Mouse (Mus musculus): ENCODE measurements at regions not wholly inside any gene's neighbourhood (a gene's known extent, or its start where the extent isn't known, plus 50 kb on each side); places are given as distances from the start of the nearest gene placed in this dataset.

GRCm38 (mm10) chr2:78427659-78428336 is 440.1 kb upstream of the Ube2e3 start:
- DNase-seq (ENCODE audit: extremely low read depth, low read depth, low spot score) = no peak

GRCm38 (mm10) chr2:78418561-78419338 is 449.2 kb upstream of the Ube2e3 start:
- no peak for DNase-seq (ENCODE audit: extremely low read depth, low read depth, low spot score)

- no peak for DNase-seq (ENCODE audit: extremely low read depth, low read depth, low spot score)
Measured at GRCm38 (mm10) chr2:78416574-78417109, 451.3 kb upstream of the Ube2e3 start.

GRCm38 (mm10) chr2:78412985-78413384 is 454.9 kb upstream of the Ube2e3 start:
- no peak for DNase-seq (ENCODE audit: extremely low read depth, low read depth, low spot score)

- no peak for DNase-seq (ENCODE audit: extremely low read depth, low read depth, low spot score)
Measured at GRCm38 (mm10) chr2:78403890-78404289, 457.7 kb upstream of the Cwc22 start.

- DNase-seq (ENCODE audit: extremely low read depth, low read depth, low spot score) = peak; percentile 28
Measured at GRCm38 (mm10) chr2:78399236-78399635, 453.1 kb upstream of the Cwc22 start.

- no peak for DNase-seq (ENCODE audit: extremely low read depth, low read depth, low spot score)
Measured at GRCm38 (mm10) chr2:78396924-78397323, 450.7 kb upstream of the Cwc22 start.

- DNase-seq (ENCODE audit: extremely low read depth, low read depth, low spot score) = no peak
Measured at GRCm38 (mm10) chr2:78393090-78393489, 446.9 kb upstream of the Cwc22 start.

GRCm38 (mm10) chr2:78392425-78392824 is 446.2 kb upstream of the Cwc22 start:
- no peak for DNase-seq (ENCODE audit: extremely low read depth, low read depth, low spot score)

- DNase-seq (ENCODE audit: extremely low read depth, low read depth, low spot score) = no peak
Measured at GRCm38 (mm10) chr2:78388001-78388400, 441.8 kb upstream of the Cwc22 start.

- DNase-seq (ENCODE audit: extremely low read depth, low read depth, low spot score) = no peak
Measured at GRCm38 (mm10) chr2:78381234-78381633, 435.1 kb upstream of the Cwc22 start.

GRCm38 (mm10) chr2:78331736-78332475 is 385.7 kb upstream of the Cwc22 start:
- DNase-seq (ENCODE audit: extremely low read depth, low read depth, low spot score) = no peak

- peak; percentile 1 for DNase-seq (ENCODE audit: extremely low read depth, low read depth, low spot score)
Measured at GRCm38 (mm10) chr2:78326091-78326490, 379.9 kb upstream of the Cwc22 start.

GRCm38 (mm10) chr2:78322216-78322965 is 376.2 kb upstream of the Cwc22 start:
- DNase-seq (ENCODE audit: extremely low read depth, low read depth, low spot score) = no peak

- DNase-seq (ENCODE audit: extremely low read depth, low read depth, low spot score) = no peak
Measured at GRCm38 (mm10) chr2:78311766-78312491, 365.8 kb upstream of the Cwc22 start.

GRCm38 (mm10) chr2:78309361-78309760 is 363.2 kb upstream of the Cwc22 start:
- no peak for DNase-seq (ENCODE audit: extremely low read depth, low read depth, low spot score)

GRCm38 (mm10) chr2:78306897-78307296 is 360.7 kb upstream of the Cwc22 start:
- no peak for DNase-seq (ENCODE audit: extremely low read depth, low read depth, low spot score)

- no peak for DNase-seq (ENCODE audit: extremely low read depth, low read depth, low spot score)
Measured at GRCm38 (mm10) chr2:78291665-78292064, 345.5 kb upstream of the Cwc22 start.

GRCm38 (mm10) chr2:78284806-78285205 is 338.6 kb upstream of the Cwc22 start:
- DNase-seq (ENCODE audit: extremely low read depth, low read depth, low spot score) = no peak

GRCm38 (mm10) chr2:78283605-78284004 is 337.4 kb upstream of the Cwc22 start:
- no peak for DNase-seq (ENCODE audit: extremely low read depth, low read depth, low spot score)
